Mouse (Mus musculus) heart, postnatal 10 days (tissue): ENCODE data around the gene Vmp1. TPM values are rescaled to one million over a fixed set of nuclear protein-coding genes. Genes with fewer than 3 reads are reported as not detected.

ENCODE experiments used
- microRNA-seq, 2 experiments: library from miRNA; unstranded; fragments of <30 nt; microRNA quantifications; one replicate each; pipeline ENCODE4 v1.2.0; 2022
- total RNA-seq, 2 experiments: library from RNA; stranded (reverse); gene quantifications; 2 replicates each; pipeline ENCODE4 v1.2.3; 2021

Vmp1 gene
- total RNA-seq, 2 experiments from 2014 or later: 49.8 to 53.1 TPM

Small RNA genes lying within 50 kb of the gene (microRNA-seq; reads per million reads assigned to microRNA genes)
- gene Mir21a: 9,183 to 19,960 reads per million in 2 experiments

Other genes with a start within 250 kb of the Vmp1 start
- 10 to 100 TPM; 27.2 to 33.0 TPM for gene Rnft1, start 199.2 kb downstream of the Vmp1 start, total RNA-seq
- 10 to 100 TPM; 26.0 to 29.2 TPM for gene Rps6kb1, start 139.0 kb downstream of the Vmp1 start, total RNA-seq
- gene Tubd1, start 138.8 kb downstream of the Vmp1 start, total RNA-seq: 1 to 10 TPM; 5.5 to 6.2 TPM
- gene Ptrh2, start 149 bp upstream of the Vmp1 start, total RNA-seq: 1 to 10 TPM; 8.7 to 9.3 TPM
- 100 to 1,000 TPM; 210 to 211 TPM for gene Cltc, start 73.7 kb upstream of the Vmp1 start, total RNA-seq
- gene Dhx40, start 123.9 kb upstream of the Vmp1 start, total RNA-seq: 10 to 100 TPM; 19.7 to 21.5 TPM